Mouse (Mus musculus) olfactory bulb, adult 2 months (tissue): Measurements from ENCODE around the gene Spns2.

Experiments used
- CTCF ChIP-seq: fragments of 200-500 bp; IDR thresholded peaks from 2 replicates; pipeline ENCODE4 v1.5.1; 2012; ENCODE audit warnings: low read depth, mild to moderate bottlenecking, low read length, moderate library complexity; ENCODE audit not compliant: insufficient read depth
- POLR2A ChIP-seq: fragments of 200-500 bp; IDR thresholded peaks from 2 replicates; pipeline ENCODE4 v1.6.1; 2012; ENCODE audit warnings: mild to moderate bottlenecking, low read depth, low read length, moderate library complexity; ENCODE audit not compliant: insufficient read depth

GRCm38 (mm10) chr11:72435694-72436045, 54.0 kb downstream of the Spns2 start:
- TF ChIP-seq CTCF (no peak), POLR2A (no peak)
